Mouse (Mus musculus) c-Kit-positive CD71-positive TER-119-negative erythroid progenitor cells, embryonic 14.5 days (primary cell): ENCODE measurements around the gene Trat1.

ENCODE experiments used
- DNase-seq: peaks from one replicate; pipeline ENCODE4 v3.0.0-alpha.2; 2013; ENCODE audit warnings: low read depth

The Trat1 gene

DNA sequence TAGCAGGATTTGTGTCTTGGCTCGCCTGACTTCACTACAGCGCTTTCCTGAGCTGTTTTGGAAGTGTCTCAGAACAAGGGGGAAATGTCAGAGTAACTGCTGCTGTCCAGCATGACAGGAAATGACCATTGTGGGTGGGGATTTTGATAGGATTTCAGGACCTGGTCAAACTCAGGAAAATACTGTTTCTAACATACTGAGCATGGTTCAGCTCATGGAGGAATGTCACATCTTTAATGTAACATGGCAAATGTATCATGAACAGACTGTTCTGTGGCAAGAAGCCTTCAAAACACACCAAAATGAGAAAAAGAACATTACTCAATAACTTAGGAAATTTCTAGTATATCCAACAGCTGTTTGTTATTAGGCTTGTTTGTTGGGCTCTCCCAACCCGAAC is 52.1 kb downstream of the Trat1 start:
- DNase-seq, result no peak

DNA sequence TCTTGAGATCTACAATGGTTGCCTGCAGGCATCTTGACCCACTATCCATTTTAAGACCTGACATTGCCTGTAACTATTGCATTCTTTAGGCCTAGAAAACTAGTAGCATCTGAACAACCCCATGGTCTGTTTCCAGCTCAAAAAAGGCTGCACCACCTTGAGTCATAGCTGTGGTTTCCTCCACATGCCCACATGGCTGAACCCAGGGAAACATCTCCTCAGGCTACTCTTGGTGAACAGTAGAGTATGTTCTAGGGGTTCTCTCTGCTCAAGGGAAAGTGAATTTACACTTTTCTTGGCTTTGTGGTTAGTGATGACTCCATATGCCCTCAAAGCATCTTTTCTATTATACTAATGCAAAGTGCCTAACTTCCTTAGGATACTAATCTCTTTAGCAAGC is 55.5 kb downstream of the Trat1 start:
- DNase-seq, result no peak

DNA sequence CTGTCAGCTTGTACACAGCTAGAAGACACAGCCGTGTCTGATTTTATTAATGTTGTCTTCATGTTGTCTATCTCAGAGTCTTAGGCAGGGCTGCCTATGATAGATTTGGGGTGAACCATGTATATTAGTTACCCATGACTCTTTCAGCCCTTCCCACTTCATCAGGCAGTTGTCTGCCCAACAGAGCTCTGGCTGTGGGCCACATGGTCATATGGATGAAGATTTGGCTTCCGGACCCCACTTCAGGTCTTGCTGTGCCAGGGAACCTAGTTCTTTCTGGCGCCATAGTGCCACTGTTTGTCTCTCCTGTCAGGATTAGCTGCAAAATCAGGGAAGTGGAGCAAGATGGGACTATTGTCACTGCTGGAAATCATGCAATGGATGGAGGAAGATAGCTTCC is 69.9 kb downstream of the Trat1 start:
- DNase-seq, result no peak
